Mouse (Mus musculus) liver, embryonic 12.5 days (tissue): ENCODE measurements at regions not wholly inside any gene's neighbourhood (a gene's known extent, or its start where the extent isn't known, plus 50 kb on each side); places are given as distances from the start of the nearest gene placed in this dataset.
"Not testable (repeated sequence)": the region's sequence is repeated elsewhere in the genome, so short reads cannot be mapped to it uniquely, and the experiment has no call there.

ENCODE experiments used
- ATAC-seq: fragments of 200-750 bp; cut with Nextera tagmentation; 2 replicates; pipeline ENCODE4 v1.8.0; 2017; ENCODE audit warnings: moderate number of reproducible peaks, mild to moderate bottlenecking, moderate library complexity
- H3K27ac ChIP-seq: fragments of 300-500 bp; sonication (generic); 2 replicates; pipeline ENCODE4 v1.5.1; 2016; ENCODE audit warnings: mild to moderate bottlenecking
- H3K27me3 ChIP-seq: fragments of 300-500 bp; sonication (generic); replicated peaks from 2 replicates; pipeline ENCODE4 v1.6.1; 2016; ENCODE audit warnings: mild to moderate bottlenecking, moderate library complexity
- H3K36me3 ChIP-seq: fragments of 300-500 bp; sonication (generic); 2 replicates; pipeline ENCODE4 v1.6.1; 2016; ENCODE audit warnings: mild to moderate bottlenecking, moderate library complexity
- H3K4me1 ChIP-seq: fragments of 300-500 bp; sonication (generic); 2 replicates; pipeline ENCODE4 v1.6.1; 2016
- H3K4me2 ChIP-seq: fragments of 300-500 bp; sonication (generic); 2 replicates; pipeline ENCODE4 v1.6.1; 2016; ENCODE audit warnings: mild to moderate bottlenecking, moderate library complexity
- H3K4me3 ChIP-seq: fragments of 300-500 bp; sonication (generic); 2 replicates; pipeline ENCODE4 v1.5.1; 2016; ENCODE audit warnings: mild to moderate bottlenecking, moderate library complexity
- H3K9ac ChIP-seq: fragments of 300-500 bp; sonication (generic); 2 replicates; pipeline ENCODE4 v1.6.1; 2016; ENCODE audit warnings: mild to moderate bottlenecking, moderate library complexity
- H3K9me3 ChIP-seq: fragments of 300-500 bp; sonication (generic); replicated peaks from 2 replicates; pipeline ENCODE4 v1.6.1; 2016; ENCODE audit warnings: mild to moderate bottlenecking, moderate library complexity
- WGBS: fragments of 180-500 bp; shearing (Covaris S2); methylation state at CpG from one replicate; pipeline ENCODE4 v1.1.7; 2016; ENCODE audit not compliant: insufficient replicate concordance; 5-methylcytosine and 5-hydroxymethylcytosine counted together

GRCm38 (mm10) chr12:70655900-70656544, 169.3 kb upstream of the Frmd6 start:
- no peak overlapping the region for H3K4me3 ChIP-seq

DNA sequence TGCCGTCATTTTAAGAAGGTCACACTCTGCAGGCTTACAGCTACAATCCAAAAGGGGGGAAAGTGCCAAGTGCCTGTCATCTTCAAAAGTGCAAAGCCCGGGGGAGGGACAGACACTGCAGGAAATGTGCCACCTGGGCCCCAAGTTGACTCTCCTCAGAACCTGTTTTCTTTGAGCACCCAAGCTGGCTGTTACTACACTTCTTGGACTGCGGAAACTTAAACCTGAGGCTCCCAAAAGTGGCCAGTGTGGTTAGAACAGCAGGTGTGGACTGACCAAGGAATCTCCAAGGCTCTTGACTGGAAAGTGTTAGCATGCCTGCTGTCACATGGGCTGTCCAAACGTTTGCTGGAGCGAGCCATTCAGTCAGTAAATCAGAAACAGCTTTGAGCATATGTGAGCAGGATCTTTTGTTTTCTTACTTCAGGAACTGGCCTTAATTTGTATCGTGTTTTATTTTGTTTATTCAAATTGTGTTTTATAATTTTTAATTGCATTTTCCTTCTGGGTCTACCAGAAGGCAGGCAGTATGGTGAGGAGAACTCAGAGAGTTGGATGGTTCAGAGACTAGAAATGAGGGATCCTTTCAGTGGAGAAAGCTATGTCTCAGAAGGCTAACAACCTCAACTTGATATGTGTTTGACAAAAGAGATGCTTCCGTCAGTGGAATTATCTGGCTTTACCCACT, 168.4 kb upstream of the Frmd6 start:
- 55% methylated on average over 7 of the region's 7 CpGs for WGBS
- H3K4me1 ChIP-seq, result no peaks in the 10 kb centered on the region
- no peaks in the 10 kb centered on the region for H3K36me3 ChIP-seq
- no peak overlapping the region for H3K4me2 ChIP-seq
- no peak overlapping the region for H3K27ac ChIP-seq
- H3K9ac ChIP-seq, result no peak overlapping the region
- no peaks in the 10 kb centered on the region for H3K9me3 ChIP-seq
- ATAC-seq, result no peak
- no peak overlapping the region for H3K4me3 ChIP-seq
- H3K27me3 ChIP-seq, result no peaks in the 10 kb centered on the region

More at GRCm38 (mm10) chr12:70655900-70656544, 169.3 kb upstream of the Frmd6 start:
- no peak overlapping the region for H3K27ac ChIP-seq
- no peaks in the 10 kb centered on the region for H3K9me3 ChIP-seq
- H3K4me2 ChIP-seq, result no peak overlapping the region
- H3K27me3 ChIP-seq, result no peaks in the 10 kb centered on the region
- no peaks in the 10 kb centered on the region for H3K4me1 ChIP-seq
- WGBS, result 45% methylated on average over 8 of the region's 8 CpGs
- H3K9ac ChIP-seq, result no peak overlapping the region
- no peaks in the 10 kb centered on the region for H3K36me3 ChIP-seq
- no peak for ATAC-seq

GRCm38 (mm10) chr12:70657493-70657810, 167.9 kb upstream of the Frmd6 start:
- no peaks in the 10 kb centered on the region for H3K9me3 ChIP-seq
- 55% methylated on average over 3 of the region's 3 CpGs for WGBS
- H3K4me3 ChIP-seq, result no peak overlapping the region
- no peak overlapping the region for H3K27ac ChIP-seq
- no peaks in the 10 kb centered on the region for H3K27me3 ChIP-seq
- H3K9ac ChIP-seq, result no peak overlapping the region
- no peak overlapping the region for H3K4me2 ChIP-seq
- ATAC-seq, result no peak
- no peaks in the 10 kb centered on the region for H3K4me1 ChIP-seq
- no peaks in the 10 kb centered on the region for H3K36me3 ChIP-seq

- H3K9me3 ChIP-seq, result no peaks in the 10 kb centered on the region
- no peak overlapping the region for H3K9ac ChIP-seq
- no peak for ATAC-seq
- WGBS, result 60% methylated on average over 5 of the region's 5 CpGs
- H3K27ac ChIP-seq, result no peak overlapping the region
- no peaks in the 10 kb centered on the region for H3K27me3 ChIP-seq
- no peaks in the 10 kb centered on the region for H3K36me3 ChIP-seq
- no peak overlapping the region for H3K4me2 ChIP-seq
- H3K4me1 ChIP-seq, result no peaks in the 10 kb centered on the region
- no peak overlapping the region for H3K4me3 ChIP-seq
These were observed 167.2 kb upstream of the Frmd6 start for GRCm38 (mm10) chr12:70658106-70658505.

- Histone ChIP-seq H3K36me3 (no peaks in the 10 kb centered on the region), H3K4me2 (no peak overlapping the region), H3K4me1 (no peaks in the 10 kb centered on the region), H3K4me3 (no peak overlapping the region), H3K27me3 (no peaks in the 10 kb centered on the region), H3K9me3 (no peaks in the 10 kb centered on the region), H3K9ac (no peak overlapping the region), H3K27ac (no peak overlapping the region)
- no peak for ATAC-seq
- WGBS, result 77% methylated on average over 4 of the region's 4 CpGs
These were observed 164.9 kb upstream of the Frmd6 start for GRCm38 (mm10) chr12:70660388-70660787.

- WGBS, result 85% methylated on average over 7 of the region's 8 CpGs
- not testable (repeated sequence) for H3K27ac ChIP-seq, ATAC-seq, H3K9me3 ChIP-seq, H3K4me1 ChIP-seq, H3K4me3 ChIP-seq, H3K27me3 ChIP-seq, H3K4me2 ChIP-seq, H3K9ac ChIP-seq, H3K36me3 ChIP-seq
These were observed 157.2 kb upstream of the Frmd6 start for GRCm38 (mm10) chr12:70668158-70668557.

DNA sequence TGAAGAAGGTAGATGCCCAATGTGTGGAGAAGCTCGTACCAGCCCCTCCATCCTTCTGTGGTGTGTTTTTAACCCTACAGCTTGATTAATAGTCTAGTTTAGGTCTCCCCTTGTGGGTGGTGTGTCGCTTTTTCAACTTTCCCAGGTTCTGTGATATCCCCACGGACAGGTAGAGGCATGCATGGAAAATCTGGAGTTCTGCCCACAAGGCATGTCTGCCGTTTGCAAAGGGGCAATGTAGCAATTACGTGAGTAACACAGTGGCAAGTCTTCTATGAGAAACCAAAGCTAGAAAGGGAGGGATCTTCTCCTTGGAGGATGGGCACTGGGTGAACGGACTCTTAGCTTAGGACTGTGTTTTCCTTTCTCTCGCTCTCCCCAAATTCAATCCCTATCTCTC, 153.2 kb upstream of the Frmd6 start:
- Histone ChIP-seq H3K4me1 (no peaks in the 10 kb centered on the region), H3K9me3 (no peaks in the 10 kb centered on the region), H3K27ac (no peak overlapping the region), H3K4me2 (no peak overlapping the region), H3K27me3 (no peaks in the 10 kb centered on the region), H3K4me3 (no peak overlapping the region), H3K36me3 (no peaks in the 10 kb centered on the region), H3K9ac (no peak overlapping the region)
- no peak for ATAC-seq
- WGBS, result 70% methylated on average over 7 of the region's 7 CpGs

GRCm38 (mm10) chr12:70673188-70673587, 152.1 kb upstream of the Frmd6 start:
- Histone ChIP-seq H3K27ac (no peak overlapping the region), H3K9me3 (no peaks in the 10 kb centered on the region), H3K4me1 (no peaks in the 10 kb centered on the region), H3K27me3 (no peaks in the 10 kb centered on the region), H3K36me3 (no peaks in the 10 kb centered on the region), H3K9ac (no peak overlapping the region), H3K4me3 (no peak overlapping the region), H3K4me2 (no peak overlapping the region)
- 73% methylated on average over 11 of the region's 11 CpGs for WGBS
- ATAC-seq, result no peak

GRCm38 (mm10) chr12:70674144-70674543, 151.2 kb upstream of the Frmd6 start:
- ATAC-seq, result no peak
- Histone ChIP-seq H3K27ac (no peak overlapping the region), H3K4me3 (no peak overlapping the region), H3K36me3 (no peaks in the 10 kb centered on the region), H3K4me2 (no peak overlapping the region), H3K9ac (no peak overlapping the region), H3K4me1 (no peaks in the 10 kb centered on the region), H3K27me3 (no peaks in the 10 kb centered on the region), H3K9me3 (no peaks in the 10 kb centered on the region)
- 72% methylated on average over 2 of the region's 2 CpGs for WGBS

DNA sequence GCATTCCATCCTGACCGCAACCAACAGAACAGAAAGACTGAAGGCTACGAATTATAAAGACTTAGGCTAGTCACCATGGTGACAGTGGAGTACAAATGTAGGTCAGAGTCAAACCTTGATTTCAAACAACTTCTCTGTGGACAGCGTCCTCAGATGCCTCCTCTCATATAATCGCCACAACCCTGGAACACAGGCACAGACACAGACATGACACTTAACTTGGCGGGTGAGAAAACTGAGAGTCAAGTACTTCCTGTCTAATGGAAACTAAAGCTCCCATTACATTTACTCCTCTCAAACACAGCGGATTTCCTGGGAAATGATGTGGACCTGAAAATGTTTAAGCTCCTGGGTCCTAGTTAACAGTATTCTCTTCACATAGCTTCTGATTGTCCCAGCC, 149.5 kb upstream of the Frmd6 start:
- no peaks in the 10 kb centered on the region for H3K4me1 ChIP-seq
- H3K4me3 ChIP-seq, result no peak overlapping the region
- H3K36me3 ChIP-seq, result no peaks in the 10 kb centered on the region
- H3K4me2 ChIP-seq, result no peak overlapping the region
- no peak overlapping the region for H3K27ac ChIP-seq
- 77% methylated on average over 6 of the region's 6 CpGs for WGBS
- ATAC-seq, result no peak
- no peak overlapping the region for H3K9ac ChIP-seq
- no peaks in the 10 kb centered on the region for H3K9me3 ChIP-seq
- H3K27me3 ChIP-seq, result no peaks in the 10 kb centered on the region

GRCm38 (mm10) chr12:70679701-70680425, 145.5 kb upstream of the Frmd6 start:
- no peak for ATAC-seq
- H3K27ac ChIP-seq, result no peak overlapping the region
- no peaks in the 10 kb centered on the region for H3K9me3 ChIP-seq
- H3K36me3 ChIP-seq, result no peaks in the 10 kb centered on the region
- H3K27me3 ChIP-seq, result no peaks in the 10 kb centered on the region
- H3K9ac ChIP-seq, result no peak overlapping the region
- H3K4me2 ChIP-seq, result no peak overlapping the region
- H3K4me1 ChIP-seq, result no peaks in the 10 kb centered on the region
- H3K4me3 ChIP-seq, result no peak overlapping the region
- 74% methylated on average over 20 of the region's 20 CpGs for WGBS

DNA sequence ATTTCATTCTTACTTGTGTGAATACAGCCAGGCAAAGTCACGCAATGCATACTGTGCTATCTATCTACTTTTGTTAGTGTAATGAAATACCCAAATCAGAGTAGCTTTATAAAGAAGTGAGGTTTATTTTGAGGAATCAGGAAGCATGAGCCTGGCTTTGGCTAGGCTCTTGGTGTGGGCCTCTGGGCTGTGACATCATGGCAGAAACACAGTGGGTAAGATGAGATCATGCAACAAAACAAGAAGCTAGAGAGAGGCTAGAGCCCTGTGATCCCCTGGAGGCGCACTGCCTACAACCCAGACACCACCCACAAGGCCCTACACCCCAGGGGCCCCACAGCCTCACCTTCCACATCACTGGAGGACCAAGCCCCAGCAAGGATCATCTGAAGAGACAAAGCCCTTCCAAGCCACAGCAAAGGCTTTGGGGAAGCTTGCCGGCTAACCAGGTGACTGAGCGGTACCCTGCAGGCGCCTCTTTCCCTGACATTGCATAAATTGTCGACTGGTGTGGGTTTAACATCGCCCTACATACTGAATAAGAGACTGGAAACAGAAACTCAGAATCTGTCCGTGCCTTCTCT, 143.8 kb upstream of the Frmd6 start:
- Histone ChIP-seq H3K27ac (no peak overlapping the region), H3K27me3 (no peaks in the 10 kb centered on the region), H3K4me3 (no peak overlapping the region), H3K36me3 (no peaks in the 10 kb centered on the region), H3K4me2 (no peak overlapping the region), H3K4me1 (no peaks in the 10 kb centered on the region), H3K9ac (no peak overlapping the region), H3K9me3 (no peaks in the 10 kb centered on the region)
- ATAC-seq, result no peak
- 81% methylated on average over 8 of the region's 8 CpGs for WGBS
